Mouse (Mus musculus) limb, embryonic 15.5 days (tissue): Measurements from ENCODE around the gene Ppp2r3a. TPM values are rescaled to one million over a fixed set of nuclear protein-coding genes. Genes with fewer than 3 reads are reported as not detected.

Experiments
- ATAC-seq: fragments of 200-750 bp; cut with Nextera tagmentation; 2 replicates; pipeline ENCODE4 v1.8.0; 2017; ENCODE audit warnings: low read depth, moderate TSS enrichment; ENCODE audit not compliant: insufficient number of reproducible peaks, low FRiP score, low TSS enrichment
- H3K27ac ChIP-seq: fragments of 300-500 bp; sonication (generic); 2 replicates; pipeline ENCODE4 v1.5.1; 2015; ENCODE audit warnings: moderate library complexity, mild to moderate bottlenecking, inconsistent platforms
- H3K27me3 ChIP-seq: fragments of 300-500 bp; sonication (generic); 2 replicates; pipeline ENCODE4 v1.6.1; 2015; ENCODE audit warnings: inconsistent platforms
- H3K36me3 ChIP-seq: fragments of 300-500 bp; sonication (generic); 2 replicates; pipeline ENCODE4 v1.6.1; 2015; ENCODE audit warnings: inconsistent platforms
- H3K4me1 ChIP-seq: fragments of 300-500 bp; sonication (generic); 2 replicates; pipeline ENCODE4 v1.6.1; 2015; ENCODE audit warnings: inconsistent platforms
- H3K4me2 ChIP-seq: fragments of 300-500 bp; sonication (generic); 2 replicates; pipeline ENCODE4 v1.6.1; 2015; ENCODE audit warnings: mild to moderate bottlenecking, inconsistent platforms
- H3K4me3 ChIP-seq: fragments of 300-500 bp; sonication (generic); 2 replicates; pipeline ENCODE4 v1.5.1; 2015; ENCODE audit warnings: mild to moderate bottlenecking, inconsistent platforms
- H3K9ac ChIP-seq: fragments of 300-500 bp; sonication (generic); 2 replicates; pipeline ENCODE4 v1.6.1; 2015; ENCODE audit warnings: inconsistent platforms
- H3K9me3 ChIP-seq: fragments of 300-500 bp; sonication (generic); 2 replicates; pipeline ENCODE4 v1.6.1; 2016; ENCODE audit warnings: inconsistent platforms
- WGBS: fragments of 180-500 bp; shearing (Covaris S2); methylation state at CpG from one replicate; pipeline ENCODE4 v1.1.7; 2015; 5-methylcytosine and 5-hydroxymethylcytosine counted together
- polyA plus RNA-seq: library from polyadenylated mRNA; unstranded; fragments of >200 nt; fragmentation: Nextera tagmentation; extraction: Ambion mirVana; gene quantifications from 2 replicates; pipeline ENCODE4 v1.2.1, GENCODE M21; 2015

The Ppp2r3a gene
- polyA plus RNA-seq, result 17.3 and 22.6 TPM in 2 replicates

DNA sequence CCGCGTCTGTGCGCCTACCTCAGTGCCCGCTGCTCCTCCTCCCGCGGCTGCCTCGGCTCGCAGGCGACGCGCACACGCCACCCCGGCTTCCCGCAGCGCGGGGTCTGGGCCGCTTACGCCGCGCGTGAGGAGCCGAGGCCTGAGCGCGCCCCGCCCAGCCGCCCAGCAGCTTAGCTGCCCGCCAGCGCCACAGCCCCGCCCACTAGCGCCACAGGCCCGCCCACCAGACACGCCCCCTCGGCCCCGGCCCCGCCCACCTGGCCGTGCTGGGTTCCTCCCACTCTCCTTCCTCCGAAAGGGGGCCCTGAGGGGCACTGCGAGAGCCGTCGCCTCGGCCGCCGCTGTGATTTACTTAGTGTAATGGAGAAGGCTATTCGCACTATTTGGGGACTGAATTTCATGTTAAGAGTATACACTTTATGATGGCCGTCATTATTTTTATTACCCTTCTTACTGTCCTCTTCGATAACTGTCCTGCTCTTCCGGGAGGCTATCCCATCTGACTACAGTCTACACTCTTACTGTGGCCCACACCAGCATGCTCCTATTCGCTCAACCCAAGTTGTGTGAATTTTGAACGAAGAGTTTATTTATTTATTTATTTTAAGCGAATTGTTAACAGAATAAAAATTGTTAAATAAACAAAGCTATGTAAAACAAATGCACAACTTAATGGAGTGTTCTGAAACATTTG, at the start of gene Ppp2r3a:
Ppp2r3a (minus strand) TSS at position 152 of the 694 bp plus-strand sequence.
- Histone ChIP-seq H3K9me3 (no peaks in the 10 kb centered on the region), H3K27me3 (no peaks in the 10 kb centered on the region), H3K4me3 (peak within 1 kb of the TSS; percentile 80), H3K4me2 (peak within 1 kb of the TSS; percentile 61), H3K9ac (peak within 1 kb of the TSS; percentile 79), H3K4me1 (peaks cover 8% of the 10 kb centered on the region; the same call in 1 of the 2 replicates), H3K27ac (peak within 1 kb of the TSS; percentile 99), H3K36me3 (no peaks in the 10 kb centered on the region)
- 3% methylated on average over 28 of the region's 50 CpGs for WGBS
- peak; percentile 94 for ATAC-seq

DNA sequence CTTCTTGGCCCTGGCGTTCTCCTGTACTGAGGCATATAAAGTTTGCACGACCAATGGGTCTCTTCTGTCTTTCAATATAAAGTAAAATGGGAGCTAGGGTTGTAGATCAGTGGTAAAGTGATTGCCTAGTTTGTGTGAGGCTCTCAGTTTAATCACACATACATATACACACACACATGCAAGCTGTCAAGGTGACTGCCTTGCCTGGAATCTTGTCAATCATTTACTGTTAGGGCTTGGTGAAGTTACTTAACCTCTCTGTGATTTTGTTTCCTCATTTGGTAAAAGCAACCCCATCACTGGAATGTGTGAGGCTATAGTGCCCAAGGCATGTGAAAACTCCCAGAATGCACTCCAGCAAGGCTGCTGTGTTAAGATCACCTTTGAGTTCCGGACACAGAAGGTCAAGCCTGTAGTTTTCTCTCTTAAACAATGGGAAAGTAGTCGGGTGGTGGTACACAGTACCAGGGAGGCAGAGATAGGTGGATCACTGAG, 48.9 kb upstream of the Ppp2r3a start:
- H3K27me3 ChIP-seq, result no peaks in the 10 kb centered on the region
- no peak for ATAC-seq
- no peak overlapping the region for H3K27ac ChIP-seq
- H3K9ac ChIP-seq, result no peak overlapping the region
- no peaks in the 10 kb centered on the region for H3K9me3 ChIP-seq
- H3K4me3 ChIP-seq, result no peak overlapping the region
- no peak overlapping the region for H3K4me2 ChIP-seq
- 75% methylated on average over 4 of the region's 4 CpGs for WGBS
- H3K4me1 ChIP-seq, result no peaks in the 10 kb centered on the region
- no peaks in the 10 kb centered on the region for H3K36me3 ChIP-seq

DNA sequence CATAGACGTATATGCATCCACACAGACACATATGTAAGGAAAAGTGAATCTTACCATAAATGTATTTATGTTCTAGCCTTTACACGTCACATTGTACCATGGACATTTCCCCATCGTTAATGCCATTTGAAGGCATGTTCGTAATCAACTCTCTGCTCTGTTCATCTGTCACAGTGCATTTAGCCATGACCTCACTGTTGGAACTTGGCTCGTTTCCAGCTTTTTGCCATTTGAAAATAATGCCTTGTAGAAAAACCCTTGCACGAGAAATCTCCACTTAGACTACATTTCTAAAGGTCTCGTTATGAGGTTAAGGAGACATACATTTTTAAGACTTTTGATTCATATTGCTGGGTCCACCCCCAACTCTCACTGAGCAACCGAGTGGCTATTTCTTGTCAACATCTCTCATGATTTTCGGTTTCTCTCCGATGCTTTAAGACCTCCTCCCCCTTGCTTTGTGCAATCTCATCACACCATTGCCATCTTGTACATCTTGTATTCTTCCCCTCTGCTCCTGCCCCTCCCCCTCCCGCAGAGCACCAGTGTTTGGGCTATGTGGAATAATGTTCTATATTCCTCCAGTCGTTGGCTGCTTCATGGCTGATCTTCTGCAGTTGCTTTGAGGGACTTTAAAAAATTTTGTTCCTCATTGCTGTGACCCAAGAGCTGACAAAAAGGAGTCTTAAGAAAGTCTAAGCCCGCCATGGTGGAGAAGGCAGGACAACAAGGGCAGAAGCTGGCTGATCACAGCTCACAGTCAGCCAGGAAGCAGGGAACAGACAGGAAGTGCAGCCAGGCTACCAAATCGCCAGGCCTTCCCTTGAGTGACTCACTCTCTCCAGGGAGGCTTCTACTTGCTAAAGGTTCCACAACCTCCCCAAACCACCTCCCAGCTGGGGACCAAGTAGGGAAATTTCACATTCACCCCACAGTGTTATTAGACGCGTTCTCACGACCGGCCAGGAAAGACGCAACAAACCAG, 40.4 kb upstream of the Ppp2r3a start:
- 72% methylated on average over 19 of the region's 19 CpGs for WGBS
- Histone ChIP-seq H3K36me3 (no peaks in the 10 kb centered on the region), H3K4me1 (no peaks in the 10 kb centered on the region), H3K27ac (no peak overlapping the region), H3K4me2 (no peak overlapping the region), H3K4me3 (no peak overlapping the region), H3K9me3 (no peaks in the 10 kb centered on the region), H3K9ac (no peak overlapping the region), H3K27me3 (no peaks in the 10 kb centered on the region)
- no peak for ATAC-seq

DNA sequence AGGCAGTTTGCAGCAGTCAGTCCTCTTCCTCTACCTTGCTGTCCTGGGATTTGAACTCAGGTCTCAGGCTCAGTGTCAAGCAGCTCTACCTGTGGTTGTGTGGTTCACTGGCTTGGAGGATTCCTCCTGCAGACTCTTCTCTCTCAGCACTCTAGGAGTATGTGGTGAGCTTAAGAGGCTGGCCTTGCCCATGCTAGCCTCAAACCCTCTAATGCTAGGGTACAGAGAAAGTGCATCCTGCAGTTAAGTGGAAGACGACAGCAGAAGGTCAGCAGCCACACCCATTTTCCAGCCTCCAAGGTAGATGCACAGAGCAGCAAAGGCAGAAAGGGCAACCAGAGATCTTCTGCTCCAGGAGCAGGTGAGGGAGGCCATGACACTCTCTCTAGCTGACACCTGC, 39.3 kb upstream of the Ppp2r3a start:
- H3K4me1 ChIP-seq, result no peaks in the 10 kb centered on the region
- H3K27ac ChIP-seq, result no peak overlapping the region
- ATAC-seq, result no peak
- no peak overlapping the region for H3K4me2 ChIP-seq
- H3K9me3 ChIP-seq, result no peaks in the 10 kb centered on the region
- 60% methylated on average over 1 of the region's 1 CpGs for WGBS
- H3K27me3 ChIP-seq, result no peaks in the 10 kb centered on the region
- no peaks in the 10 kb centered on the region for H3K36me3 ChIP-seq
- no peak overlapping the region for H3K4me3 ChIP-seq
- no peak overlapping the region for H3K9ac ChIP-seq

DNA sequence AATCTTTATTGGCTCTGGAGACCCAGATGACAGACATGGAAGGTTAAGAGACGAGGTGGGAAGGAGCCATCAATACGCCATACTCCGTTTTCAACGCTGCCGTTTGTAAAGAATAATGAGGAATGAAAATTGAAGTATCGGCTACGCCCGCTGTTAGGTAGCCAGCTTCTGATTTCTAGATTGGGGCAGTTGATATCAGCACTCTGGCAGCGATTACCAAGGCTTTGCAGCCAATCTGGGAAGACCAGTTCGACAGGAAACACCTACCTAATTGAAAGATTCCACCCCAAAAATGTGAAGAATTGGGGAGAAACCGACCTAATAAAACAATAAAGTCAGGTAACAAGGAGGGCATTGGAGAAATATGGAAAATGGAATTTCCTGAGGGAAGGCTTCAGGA, 38.2 kb upstream of the Ppp2r3a start:
- no peak overlapping the region for H3K9ac ChIP-seq
- no peaks in the 10 kb centered on the region for H3K36me3 ChIP-seq
- H3K9me3 ChIP-seq, result no peaks in the 10 kb centered on the region
- no peak for ATAC-seq
- H3K4me1 ChIP-seq, result no peaks in the 10 kb centered on the region
- no peaks in the 10 kb centered on the region for H3K27me3 ChIP-seq
- WGBS, result 58% methylated on average over 11 of the region's 11 CpGs
- peak overlapping the region; percentile 31 for H3K4me2 ChIP-seq
- peak overlapping the region; percentile 65 for H3K27ac ChIP-seq
- no peak overlapping the region for H3K4me3 ChIP-seq

DNA sequence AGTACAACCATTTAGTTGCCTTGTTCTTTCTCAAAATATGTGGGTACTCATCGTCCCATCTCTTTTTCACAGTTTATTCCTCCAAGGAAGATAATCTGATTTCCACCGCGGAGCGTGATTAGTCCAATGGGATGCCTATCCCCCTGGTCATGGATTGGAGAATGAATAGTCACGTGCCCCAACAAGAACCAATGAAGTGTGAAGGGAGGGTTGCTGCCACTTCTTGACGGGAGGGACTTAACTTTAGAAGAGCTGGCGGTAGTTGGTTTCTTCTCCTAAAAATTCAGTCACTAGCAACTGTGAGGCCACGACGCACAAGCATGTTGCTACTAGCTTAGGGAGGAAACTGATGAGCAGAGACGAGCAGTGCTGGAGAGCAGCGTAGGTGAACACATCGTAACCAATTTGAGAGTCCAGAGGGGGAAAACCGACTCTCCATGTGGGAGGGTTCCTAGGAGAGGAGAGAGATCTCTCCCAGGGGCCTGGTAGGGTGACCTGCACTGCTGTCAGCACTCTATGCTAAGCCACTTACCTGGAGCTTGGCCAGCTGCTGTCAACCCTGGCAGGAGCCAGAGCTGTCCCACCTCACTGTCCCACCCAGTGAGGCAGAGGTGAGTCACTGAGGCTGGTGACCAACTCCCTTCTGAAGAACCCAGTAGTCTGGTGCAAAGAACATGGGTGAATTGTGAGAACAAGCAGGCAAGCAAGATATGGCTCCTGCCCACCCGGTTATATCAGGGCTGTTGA, 37.5 kb upstream of the Ppp2r3a start:
- 0 out of 2 replicates have a peak, but pooled peaks have one; percentile 63 for ATAC-seq
- WGBS, result 80% methylated on average over 14 of the region's 14 CpGs
- H3K4me3 ChIP-seq, result no peak overlapping the region
- no peaks in the 10 kb centered on the region for H3K27me3 ChIP-seq
- H3K9ac ChIP-seq, result no peak overlapping the region
- H3K27ac ChIP-seq, result peak overlapping the region; percentile 65
- H3K4me1 ChIP-seq, result no peaks in the 10 kb centered on the region
- H3K4me2 ChIP-seq, result peak overlapping the region; percentile 31
- no peaks in the 10 kb centered on the region for H3K36me3 ChIP-seq
- H3K9me3 ChIP-seq, result no peaks in the 10 kb centered on the region

DNA sequence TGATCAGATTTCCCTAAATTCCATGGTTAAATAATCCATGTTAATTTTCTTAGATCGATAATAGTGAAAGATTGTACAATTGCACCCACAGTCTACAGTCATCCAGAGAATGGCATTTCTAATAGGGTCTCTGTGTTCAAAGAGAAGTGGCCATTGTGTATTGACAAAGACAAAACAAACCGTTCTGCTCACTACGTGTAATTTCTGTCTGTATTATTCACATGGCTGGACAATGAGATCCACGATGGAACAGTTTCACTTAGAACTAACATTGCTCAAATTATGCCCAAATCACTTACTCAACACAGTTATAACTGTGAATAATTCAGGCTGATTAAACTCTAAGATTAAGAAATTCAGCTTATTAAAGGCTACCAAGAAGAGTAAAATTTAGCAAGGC, 35.2 kb upstream of the Ppp2r3a start:
- Histone ChIP-seq H3K4me3 (no peak overlapping the region), H3K4me2 (no peak overlapping the region), H3K4me1 (no peaks in the 10 kb centered on the region), H3K9ac (no peak overlapping the region), H3K36me3 (no peaks in the 10 kb centered on the region), H3K9me3 (no peaks in the 10 kb centered on the region), H3K27me3 (no peaks in the 10 kb centered on the region), H3K27ac (no peak overlapping the region)
- no peak for ATAC-seq
- WGBS, result 88% methylated on average over 4 of the region's 4 CpGs

DNA sequence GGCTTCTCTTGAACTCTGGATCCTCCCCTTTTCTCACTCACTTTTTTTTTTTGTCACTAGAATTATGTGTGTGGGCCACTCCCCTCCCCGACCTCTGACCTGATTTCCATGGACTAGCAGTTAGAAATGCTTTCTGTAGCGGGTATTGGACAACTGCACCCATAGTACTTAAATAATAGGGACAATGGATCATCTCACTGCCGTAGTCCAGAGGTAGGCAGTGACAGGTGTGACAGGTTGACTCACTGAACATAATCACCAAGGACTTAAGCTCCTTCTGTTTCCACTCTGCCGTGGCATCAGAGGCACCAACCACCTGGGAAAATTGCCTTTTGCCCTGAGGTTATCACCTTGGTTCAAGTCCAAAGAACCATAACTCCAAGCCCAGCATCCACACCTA, 32.5 kb upstream of the Ppp2r3a start:
- Histone ChIP-seq H3K4me1 (no peaks in the 10 kb centered on the region), H3K9me3 (no peaks in the 10 kb centered on the region), H3K4me3 (no peak overlapping the region), H3K27me3 (no peaks in the 10 kb centered on the region), H3K4me2 (no peak overlapping the region), H3K9ac (no peak overlapping the region), H3K27ac (no peak overlapping the region), H3K36me3 (no peaks in the 10 kb centered on the region)
- WGBS, result 63% methylated on average over 4 of the region's 4 CpGs
- no peak for ATAC-seq

DNA sequence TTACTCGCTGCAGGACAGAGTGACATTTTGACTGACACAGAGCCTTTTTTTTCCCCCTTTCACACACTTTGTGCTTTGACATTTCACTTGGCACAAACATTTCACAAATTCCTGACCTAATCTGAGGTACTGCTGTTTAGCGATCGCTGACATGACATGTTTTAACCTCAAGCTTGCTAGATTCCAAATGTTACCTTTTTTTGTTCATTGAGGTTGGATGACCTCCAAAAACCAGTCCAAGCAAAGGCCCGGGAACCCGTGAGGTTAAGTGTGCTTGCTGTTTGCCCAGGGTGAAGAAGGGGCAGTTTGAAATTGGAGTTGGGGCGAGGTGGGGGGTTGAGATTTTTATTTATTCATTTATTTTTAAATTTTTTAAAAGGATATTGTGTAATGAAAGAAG, 31.1 kb upstream of the Ppp2r3a start:
- Histone ChIP-seq H3K27ac (no peak overlapping the region), H3K36me3 (no peaks in the 10 kb centered on the region), H3K9ac (no peak overlapping the region), H3K27me3 (no peaks in the 10 kb centered on the region), H3K4me3 (no peak overlapping the region), H3K4me1 (no peaks in the 10 kb centered on the region), H3K4me2 (no peak overlapping the region), H3K9me3 (no peaks in the 10 kb centered on the region)
- 51% methylated on average over 6 of the region's 6 CpGs for WGBS
- ATAC-seq, result no peak

DNA sequence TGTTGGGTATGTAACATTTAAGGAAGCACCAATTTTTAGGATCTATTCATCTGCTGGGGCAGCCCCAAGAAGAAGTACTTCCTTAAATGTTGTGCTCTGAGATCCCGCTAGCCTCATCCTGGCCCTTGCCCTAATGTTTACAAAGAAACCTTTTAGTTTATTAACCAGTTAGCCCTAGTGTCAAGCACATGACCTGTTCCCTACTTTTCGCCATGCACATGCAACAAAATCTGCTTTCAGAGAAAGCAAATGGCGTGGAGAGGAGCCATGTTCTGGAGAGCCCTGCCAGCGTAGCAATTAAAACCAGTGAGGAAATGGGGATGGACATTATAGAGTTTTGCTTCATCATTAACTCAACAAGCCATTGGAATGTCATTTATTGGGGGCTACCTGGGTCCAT, 30.3 kb upstream of the Ppp2r3a start:
- WGBS, result 85% methylated on average over 4 of the region's 4 CpGs
- Histone ChIP-seq H3K27me3 (no peaks in the 10 kb centered on the region), H3K36me3 (no peaks in the 10 kb centered on the region), H3K9me3 (no peaks in the 10 kb centered on the region), H3K4me2 (no peak overlapping the region), H3K9ac (no peak overlapping the region), H3K27ac (no peak overlapping the region), H3K4me3 (no peak overlapping the region), H3K4me1 (no peaks in the 10 kb centered on the region)
- no peak for ATAC-seq

DNA sequence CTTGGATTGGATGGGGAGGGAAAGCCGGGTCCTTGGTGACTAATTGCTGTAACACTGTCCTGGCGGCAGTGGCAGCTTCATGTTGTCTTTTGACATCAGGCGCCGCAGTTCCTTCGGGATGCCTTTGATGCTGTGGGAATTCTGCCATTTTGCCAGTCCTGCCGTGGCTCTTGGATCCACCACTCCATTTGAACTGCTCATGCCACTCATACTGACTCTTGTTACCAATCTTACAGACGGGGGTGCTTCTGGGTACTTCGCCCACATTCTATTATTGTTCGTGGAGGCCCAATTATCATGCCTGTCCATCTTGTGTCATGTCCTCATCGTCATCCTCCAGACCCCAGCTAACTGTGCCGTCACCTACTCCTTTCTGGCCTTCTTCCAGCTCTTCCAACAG, 29.7 kb upstream of the Ppp2r3a start:
- Histone ChIP-seq H3K9me3 (no peaks in the 10 kb centered on the region), H3K27ac (no peak overlapping the region), H3K27me3 (no peaks in the 10 kb centered on the region), H3K4me1 (no peaks in the 10 kb centered on the region), H3K4me3 (no peak overlapping the region), H3K9ac (no peak overlapping the region), H3K4me2 (no peak overlapping the region), H3K36me3 (no peaks in the 10 kb centered on the region)
- no peak for ATAC-seq
- WGBS, result 92% methylated on average over 11 of the region's 11 CpGs
